Mouse (Mus musculus): Measurements from ENCODE around the gene Abca4.

Abca4 gene

DNA sequence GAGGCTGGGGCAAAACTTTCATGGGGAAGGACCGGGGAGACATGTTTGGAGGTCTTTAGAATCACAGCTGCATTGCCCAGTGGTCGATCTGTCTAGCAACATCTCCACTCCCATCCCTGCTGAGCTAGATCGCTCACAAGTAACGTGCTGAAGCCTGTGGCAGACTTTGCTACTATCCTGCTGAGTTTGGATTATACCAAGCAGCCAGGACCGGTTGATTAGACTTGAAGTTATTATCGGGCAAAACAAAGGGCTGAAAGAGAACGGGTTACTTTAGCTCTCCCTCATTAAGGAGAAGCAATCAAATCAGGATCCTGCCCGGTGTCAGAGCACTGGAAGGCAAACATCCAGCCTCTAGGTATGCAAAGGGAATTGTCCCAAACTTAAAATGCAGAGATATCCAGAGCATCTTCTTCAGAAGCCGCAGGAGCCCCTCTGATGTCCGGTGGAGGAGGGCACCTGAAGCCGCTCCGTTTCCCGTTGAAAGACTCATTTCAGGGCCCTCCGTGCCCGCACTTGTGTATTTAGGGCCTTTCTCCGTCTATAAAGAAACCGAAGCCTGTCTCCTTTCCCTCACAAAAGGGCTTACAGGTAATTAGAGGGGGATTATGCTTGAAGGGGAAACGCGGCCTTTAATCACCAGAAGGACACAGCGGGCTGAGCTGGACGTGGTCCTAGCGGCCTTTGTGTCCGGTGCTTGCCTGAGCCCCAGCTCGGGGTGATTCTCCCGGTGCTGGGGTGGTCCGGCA is at the start of gene Abca4:
TSS of gene Abca4 (plus strand) at position 645 of the 749 bp plus-strand sequence.
- DNase-seq = no peak

DNA sequence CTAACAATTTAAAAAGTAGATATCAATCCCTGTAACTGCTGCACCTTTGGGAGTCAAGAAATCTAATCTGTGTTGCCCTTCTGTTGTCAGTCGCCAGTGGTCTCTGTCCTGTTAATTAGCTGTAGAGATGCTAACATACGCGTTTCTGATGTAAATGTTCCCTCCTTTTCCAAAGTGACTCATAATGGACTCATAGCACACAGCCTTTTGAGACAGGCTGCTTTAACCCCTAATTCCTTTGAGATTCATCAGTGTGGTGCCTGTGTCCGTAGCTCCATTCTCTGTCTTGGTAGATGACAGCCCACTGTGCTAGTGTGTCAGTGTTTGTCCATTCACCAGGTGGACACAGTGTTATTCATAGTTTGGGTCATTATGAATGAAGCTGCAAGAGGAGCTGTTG is 49.1 kb upstream of the Abca4 start:
- DNase-seq = no peak

DNA sequence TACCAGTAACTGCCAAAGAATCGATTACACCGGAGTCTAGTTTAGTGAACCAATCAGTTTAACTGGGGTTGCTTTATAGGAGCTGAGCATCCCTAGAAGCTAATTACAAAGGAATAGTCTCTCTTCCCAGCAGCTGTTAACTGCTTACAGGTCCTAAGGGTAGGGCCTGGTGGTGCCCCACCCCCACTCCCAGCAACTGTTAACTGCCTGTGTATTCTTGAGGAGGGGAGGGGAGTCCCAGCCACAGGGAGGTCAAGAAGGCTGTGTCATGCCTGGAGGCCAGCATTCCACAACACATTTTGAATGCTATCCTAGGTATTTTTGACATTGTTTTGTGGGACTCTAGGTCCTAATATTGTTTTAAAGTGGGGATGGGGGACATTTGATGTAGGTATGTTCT is 44.3 kb upstream of the Abca4 start:
- DNase-seq = no peak

DNA sequence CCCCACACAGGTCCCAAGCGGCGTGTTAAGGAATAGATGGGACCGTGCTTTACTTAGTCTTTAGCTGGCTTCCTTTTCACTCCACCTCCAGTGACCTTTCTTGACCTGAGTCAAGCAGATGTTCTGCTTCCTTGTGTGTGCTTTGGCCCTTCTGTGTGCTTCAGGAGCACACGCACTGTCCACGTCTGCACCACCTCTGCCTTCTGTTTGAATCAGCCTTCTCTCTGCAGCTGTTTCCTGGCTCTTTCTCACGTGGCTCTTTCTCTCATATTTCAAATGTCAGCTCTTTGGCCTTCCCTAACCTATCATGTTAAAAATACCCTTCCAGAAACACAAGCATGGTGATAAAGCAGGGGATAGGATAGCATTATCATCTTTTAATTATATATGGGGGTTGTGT is 42.7 kb upstream of the Abca4 start:
- DNase-seq = no peak

DNA sequence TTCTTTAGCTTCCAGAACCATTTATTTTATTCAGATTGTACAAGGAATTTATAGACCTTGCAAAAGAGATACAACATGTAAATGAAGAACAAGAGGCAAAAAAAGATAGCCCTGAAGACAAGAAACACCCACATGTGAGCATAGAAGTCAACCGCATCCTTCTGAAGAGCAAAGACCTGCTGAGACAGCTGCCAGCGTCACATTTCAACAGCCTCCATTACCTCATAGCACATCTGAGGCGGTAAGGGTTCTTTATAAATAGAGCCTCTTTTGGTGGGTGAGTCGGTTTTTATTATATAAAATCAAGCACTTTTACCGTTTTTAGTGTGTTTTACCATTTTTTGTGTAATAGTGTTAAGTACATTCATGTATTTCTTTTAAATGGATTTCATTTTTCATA is 34.4 kb upstream of the Abca4 start:
- no peak for DNase-seq

DNA sequence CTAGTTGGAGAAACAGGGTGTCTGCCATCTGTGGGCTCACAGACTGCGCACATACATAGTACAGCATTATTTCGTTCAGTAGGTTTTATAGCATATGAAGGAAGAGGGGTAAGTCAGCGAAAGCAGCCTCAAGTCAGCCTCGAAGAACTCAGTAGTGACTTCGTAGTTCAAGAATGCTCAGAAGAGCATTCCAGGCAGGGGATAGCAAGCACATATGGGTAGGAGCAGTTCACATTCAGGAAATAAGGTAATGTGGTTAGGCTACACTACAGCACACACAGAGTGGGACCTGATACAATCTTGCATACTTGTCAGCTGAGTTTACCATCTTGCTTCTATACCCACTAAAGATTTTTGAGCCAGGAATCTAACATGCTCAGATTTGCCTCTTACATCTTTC is 34.0 kb upstream of the Abca4 start:
- DNase-seq = no peak

DNA sequence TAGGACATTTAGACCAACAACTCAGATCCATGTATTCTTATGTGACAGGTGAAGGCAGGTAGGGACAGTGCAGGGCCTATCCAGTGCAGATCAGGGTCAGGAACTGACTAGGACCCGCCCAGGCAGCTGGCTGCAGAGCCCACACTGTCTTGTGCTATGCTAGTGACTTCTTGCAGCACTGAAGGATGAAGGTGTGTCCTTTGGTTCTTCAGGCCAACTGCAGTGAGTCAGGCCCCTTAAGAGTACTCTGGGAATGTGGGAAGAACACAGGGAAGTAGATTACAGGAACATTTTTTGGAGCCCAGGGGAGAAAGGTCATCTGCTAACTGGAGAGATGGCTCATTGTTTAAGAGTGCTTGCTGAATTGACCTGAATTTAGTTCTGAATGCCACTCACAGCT is 31.8 kb upstream of the Abca4 start:
- DNase-seq = peak; percentile 55

DNA sequence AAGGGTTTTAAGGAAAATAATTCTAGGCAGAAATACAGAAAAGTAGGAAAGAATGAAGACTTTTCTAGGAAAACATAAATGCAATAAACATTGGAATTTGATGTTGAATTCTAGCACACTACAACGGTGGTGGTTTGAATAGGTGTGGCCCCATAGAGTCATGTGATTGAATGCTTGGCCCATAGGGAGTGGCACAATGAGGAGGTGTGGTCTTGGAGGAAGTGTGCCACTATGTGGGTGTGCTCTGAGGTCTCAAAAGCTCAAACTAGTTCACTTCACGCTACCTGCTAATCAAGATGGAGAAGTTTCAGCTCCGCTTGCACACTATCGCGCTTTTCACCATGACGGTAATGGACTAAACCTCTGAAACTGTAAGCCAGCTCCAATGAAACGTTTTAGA is 25.8 kb upstream of the Abca4 start:
- no peak for DNase-seq

DNA sequence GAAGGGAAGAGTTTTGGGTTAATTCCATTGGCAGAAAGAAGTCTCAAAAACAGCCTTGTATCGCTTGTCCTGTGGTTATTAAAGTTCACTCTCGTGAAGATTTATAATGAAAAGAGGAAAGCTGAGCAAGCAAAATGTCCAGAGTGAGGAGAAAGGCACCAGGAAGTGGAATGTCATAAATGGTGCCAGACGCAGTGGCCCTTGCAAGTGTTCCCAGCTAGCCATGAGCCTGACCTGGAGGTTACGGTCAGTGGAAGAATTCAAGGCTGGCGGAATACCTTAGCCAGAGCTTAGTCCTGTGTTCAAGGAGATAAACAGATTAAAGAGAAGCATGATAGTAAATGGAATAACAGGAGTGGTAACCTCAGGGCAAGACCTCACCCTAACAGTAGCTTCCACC is 25.1 kb upstream of the Abca4 start:
- DNase-seq = no peak

DNA sequence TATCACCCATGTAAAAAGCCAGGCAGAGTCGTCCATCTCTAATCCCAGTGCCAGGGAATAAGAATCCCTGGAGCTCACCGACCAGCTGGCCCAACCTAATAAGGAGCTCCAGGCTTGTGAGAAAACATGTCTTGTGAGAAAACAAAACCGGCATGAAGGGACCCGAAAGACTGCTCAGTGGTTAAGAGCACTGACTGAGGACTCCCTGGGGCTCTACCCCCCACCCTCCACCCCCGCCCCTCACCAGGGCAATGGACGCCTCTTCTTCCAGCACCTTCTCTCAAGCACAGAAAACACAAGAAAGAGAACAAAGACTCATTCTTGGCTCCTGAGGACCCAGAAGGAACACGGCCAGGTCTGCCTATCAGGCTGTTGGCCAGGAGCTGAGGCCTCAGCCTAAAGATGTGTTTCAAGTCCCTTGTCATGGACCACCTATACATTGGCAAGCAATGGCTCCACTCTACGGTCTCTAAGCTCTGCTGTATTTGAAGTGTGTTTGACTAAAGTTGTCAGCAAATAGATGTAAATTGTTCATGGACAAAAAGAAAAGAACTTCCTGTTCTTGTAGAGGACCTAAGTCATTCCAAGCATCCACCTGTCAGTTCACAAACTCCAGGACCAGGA is 23.1 kb upstream of the Abca4 start:
- no peak for DNase-seq

DNA sequence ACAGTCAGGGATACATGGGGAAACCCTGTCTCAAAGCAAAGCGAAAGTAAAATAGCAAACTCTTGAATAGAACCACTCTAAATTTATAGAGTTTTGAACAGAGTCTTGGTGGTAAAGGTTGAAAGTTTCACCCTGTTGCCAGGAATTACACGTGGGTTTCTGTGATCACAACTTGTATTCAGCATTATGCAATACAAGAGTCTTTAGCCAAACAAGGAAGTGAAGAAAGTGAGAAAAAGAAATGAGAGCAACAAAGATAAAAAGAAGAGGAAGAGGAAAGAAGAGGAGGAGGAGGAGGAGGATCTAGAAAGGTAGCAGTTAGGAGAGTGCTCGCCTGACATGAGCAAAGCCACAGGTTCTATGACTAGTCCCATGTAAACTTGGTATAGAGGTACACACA is 21.9 kb upstream of the Abca4 start:
- no peak for DNase-seq

DNA sequence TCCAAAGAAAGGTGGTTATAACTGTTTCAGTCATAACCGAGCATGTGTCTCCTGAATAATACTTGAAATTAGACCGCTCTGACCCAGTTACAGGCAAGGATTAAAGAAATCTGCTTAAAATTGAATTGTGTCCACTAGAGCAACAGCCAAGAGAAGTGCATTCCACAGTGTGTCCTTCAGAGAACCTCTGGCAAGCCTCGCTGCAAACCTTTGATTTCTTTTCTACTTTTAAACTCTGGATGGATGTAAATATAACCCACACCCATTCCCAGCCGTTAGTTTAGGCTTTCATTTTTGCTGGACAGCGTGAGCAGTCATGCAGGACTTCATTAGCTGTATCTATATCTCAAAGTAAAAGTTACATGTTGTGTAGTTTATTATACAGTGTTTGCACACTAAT is 17.6 kb upstream of the Abca4 start:
- DNase-seq = no peak

DNA sequence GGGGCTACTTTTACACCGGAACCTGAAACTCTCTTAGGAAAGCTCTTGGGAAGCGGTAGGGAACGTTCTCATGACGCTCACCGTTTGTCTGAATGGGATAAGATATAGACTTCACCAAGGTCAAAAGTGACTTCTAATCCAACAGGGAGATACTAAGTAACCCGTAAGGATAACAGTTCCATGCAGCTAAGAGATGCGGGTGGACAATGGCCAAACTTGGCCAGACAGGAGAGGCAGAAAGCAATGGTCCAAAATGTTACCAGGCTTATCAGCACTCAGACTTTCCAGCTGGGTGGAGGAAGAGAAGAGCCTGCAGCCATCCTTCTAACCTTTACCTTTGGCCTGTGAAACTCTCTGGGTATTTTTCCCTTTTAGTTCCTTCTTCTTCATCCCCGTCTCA is 16.5 kb upstream of the Abca4 start:
- DNase-seq = no peak

DNA sequence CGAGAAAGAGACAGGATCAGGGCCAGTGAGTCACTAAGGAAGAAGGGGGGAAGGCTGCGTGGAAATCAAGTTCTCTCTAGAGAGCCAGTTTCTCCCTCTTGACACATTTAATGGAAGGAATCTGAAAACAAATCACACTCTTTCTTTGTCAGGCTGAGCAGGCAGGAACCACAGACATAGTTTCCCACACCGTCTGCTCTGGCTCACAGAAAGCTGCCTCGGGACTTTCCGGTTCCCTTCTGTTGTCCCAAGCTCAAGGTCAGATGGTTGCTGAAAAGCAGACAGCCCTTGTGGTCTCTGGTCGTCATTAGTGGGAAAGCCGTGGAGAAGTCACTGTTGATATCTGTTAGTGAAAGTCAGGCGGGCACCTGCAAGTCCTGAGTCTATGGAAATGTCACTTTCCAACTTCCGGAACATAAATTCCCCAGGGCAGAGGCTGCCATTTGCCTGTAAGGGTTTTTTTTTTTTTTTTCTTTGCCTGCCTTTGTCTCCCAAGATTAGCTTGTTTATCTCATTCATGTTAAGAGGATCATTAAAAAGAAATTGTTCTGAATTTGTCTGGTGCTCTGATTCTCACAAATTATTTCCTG is 10.9 kb upstream of the Abca4 start:
- no peak for DNase-seq

DNA sequence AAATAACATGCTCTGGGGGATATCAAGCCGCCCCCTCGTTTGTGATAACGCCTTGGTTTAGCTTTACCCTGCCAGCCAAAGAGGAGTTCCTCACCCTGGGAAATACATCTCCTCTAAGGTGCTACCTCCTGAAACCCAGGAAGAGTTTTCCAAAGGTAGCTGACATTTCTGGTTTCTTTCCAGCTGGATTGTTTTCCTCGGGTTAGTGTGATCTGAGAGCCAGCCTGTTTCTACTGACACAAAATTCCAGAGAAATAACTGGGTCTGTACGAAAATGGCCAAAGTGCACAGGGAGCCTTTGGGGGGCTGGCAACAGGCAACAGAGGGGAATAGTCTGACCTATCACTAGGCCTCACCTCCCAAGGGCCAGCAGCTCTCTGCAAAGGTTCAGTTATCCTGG is 10.0 kb upstream of the Abca4 start:
- DNase-seq = no peak

DNA sequence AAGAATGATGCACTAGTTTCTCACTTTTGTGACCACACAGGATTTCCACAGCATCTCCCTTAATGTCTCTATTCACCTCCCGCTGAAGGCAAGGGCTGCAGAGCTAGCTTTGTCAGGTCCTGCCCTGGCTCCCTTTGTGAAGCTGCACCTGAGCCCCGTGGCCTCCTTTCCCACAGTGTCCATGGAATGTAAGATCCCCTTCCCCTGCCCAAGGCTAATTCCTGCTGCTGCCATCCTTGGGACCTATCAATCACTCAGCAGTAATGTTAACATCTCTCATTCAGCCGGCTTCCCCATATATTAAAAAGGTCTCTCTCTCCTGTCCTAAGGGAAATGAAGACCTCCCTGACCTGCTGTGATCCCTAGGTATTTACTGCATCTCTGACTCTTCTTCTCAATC is 9.2 kb upstream of the Abca4 start:
- no peak for DNase-seq

DNA sequence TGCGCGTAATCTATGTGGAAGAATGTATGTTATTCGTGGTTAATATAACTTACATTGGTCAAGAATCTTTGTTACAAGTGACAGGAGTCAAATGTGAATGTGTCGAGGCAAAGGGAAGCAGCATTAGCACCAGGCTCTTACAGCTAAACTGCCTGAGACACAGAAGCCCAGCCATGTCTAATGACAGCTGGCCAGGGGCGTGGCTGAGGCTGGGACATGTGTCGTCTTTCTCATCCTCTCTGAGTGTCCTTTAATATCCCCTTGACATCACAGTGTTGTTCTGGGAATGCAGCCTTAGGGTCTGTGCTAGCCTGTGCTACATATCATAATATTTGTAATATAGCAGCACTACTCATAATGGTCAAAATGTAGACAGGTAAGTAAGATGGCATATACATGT is 3.7 kb upstream of the Abca4 start:
- no peak for DNase-seq

DNA sequence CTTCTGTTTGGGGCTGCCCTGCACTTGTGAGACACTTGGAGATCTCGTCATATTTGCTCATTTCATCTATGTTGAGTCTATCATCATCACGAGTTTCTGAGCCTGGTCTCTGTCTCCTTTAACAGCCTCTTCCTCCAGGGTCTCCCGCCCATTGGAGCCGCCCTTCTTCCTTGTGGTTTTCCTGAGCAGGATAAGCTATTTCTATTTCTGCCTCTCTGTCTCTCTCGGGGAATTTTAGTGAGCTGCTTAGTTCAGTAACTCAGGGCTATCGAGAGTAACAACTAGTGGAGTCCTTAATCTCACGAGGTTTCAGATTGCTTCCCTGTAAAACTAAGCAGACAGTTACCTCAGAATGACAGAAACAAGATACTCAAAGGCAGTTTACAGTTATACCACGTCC is 1.1 kb upstream of the Abca4 start:
- no peak for DNase-seq

DNA sequence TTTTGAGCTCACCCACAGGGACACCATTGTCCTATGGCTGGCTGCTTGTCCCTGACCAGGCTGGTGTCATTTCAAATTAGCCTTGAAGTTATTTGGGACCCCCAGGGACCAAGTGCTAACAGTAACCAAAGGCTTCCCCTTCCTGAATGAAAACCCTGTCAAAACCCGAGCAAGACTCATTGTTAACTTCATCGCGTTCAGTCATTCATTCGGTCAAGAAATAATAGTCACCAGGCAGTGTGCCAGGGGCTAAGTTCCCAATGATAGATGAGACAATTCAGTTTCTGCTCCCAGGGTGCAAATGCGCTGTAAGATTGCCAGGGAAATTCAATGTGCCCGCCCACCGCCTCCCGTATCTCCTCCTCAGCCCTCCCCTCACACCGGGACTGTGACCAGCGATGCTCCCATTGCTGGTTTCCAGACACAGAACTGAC is 2.0 kb downstream of the Abca4 start:
- DNase-seq = peak; percentile 69

DNA sequence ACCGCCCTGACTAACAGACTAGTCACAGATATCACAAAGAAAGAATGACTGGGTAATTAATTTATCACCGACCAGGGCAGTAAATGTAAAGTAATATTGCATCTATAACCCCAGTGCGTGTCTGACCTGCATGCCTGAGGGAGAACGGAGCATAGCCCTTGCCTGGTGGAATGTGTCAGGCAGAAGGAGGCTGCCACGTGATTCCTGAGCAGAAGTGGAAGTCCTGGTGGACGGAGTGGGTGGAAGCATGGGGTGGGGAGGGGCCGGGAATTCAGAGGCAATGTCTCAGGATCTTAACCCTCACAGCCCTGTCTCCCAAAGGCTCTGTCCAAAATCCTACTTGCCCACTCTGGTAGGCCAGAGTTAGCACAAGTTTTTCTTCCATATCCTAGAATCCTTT is 3.2 kb downstream of the Abca4 start:
- DNase-seq = peak; percentile 64

DNA sequence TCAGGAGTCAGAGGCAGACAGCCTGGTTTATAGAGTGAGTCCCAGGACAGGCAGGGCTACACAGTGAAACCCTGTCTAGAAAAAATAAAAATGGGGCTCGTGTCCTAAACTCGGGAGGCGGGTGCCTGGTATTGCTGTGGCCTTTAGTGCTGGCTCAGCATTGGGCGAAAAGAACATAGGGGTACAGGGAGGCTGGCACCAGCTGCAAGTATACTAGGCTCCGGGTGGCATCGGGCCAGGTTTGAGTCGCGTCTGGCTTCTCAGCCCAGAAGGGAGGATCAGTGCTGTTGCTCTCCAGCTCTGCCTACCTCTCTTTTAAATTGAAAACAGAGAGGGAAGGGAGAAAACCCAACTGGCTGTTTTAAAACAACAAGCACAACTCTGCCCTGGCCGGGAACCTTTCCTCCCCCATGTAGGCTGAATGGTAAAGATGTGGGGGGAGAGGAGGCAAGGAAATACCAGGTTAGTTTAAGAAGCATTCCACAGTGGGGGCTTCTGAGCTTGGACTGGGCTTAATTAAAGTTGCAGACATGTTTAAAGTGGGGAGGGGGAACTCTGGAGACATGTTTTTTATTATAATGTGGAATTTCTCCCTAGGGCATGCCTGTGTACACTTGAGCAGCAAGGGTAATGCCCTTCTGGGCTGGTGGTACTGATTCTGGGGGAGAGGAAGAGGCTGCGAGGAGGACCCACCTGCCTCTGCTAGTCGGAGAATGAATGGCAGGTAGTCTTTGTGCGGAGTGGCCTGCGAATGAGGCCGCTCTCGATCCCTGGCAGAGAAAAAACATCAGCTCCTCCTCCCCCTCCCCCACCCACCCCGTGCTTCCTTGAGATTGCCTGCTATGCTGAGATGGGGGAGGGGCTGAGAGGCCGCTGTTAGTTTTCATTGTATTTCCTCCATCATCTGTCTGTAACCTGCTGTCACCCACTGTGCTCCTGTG is 3.9 kb downstream of the Abca4 start:
- peak; percentile 67 for DNase-seq

DNA sequence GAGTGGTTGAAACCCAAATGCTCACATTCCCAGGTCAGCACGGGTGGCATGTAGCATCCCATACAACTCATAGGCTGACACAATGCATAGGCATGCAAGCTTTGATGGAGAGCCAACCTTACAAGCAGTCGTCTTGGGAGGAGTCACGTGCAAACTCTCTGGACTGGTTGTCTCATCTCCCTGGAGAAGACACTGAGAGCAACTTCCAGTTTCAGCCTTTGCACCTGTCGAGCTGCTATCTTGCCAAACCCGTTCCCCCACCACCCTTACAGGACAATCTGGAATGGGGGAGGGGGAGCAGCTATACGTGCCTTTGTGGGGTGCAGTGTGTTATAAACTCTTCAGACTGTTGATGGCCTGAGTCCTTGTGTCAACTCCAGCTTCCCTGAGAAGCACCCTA is 4.9 kb downstream of the Abca4 start:
- no peak for DNase-seq

DNA sequence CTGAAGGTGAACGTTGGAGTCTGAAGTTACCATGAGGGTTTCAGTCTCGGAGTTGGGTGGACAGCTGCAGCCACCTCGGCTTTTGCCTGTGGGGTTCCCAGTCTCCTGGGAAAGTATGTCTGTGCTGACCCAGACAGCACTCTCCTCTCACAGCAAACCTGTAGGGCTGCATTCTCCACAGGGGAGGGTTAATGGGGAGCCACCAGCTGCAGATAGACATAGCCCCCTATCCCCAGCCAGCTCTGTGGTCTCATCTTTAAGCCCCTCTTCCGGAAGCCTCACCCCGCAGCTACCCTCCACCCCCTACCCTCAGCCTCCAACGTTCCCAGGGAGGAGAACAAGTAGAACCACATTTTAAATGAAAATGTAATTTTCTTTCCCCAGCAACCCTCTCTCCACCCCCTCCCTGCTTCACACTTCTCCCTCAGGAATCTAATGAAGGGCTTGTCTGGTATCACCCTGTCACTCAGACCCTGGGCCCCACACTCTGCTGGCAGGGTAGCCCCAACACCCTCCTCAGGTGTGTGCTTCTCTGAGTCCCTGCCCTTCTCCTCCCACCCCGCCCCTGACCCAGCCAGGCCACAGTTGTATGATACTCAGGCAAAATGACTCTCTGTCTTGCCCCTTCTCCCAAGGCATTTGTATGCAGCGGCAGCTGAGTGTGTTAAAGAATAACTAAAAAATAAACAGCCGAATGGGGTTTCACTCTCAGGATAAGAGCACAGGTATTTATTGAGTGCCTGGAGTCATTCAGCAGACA is 14.4 kb downstream of the Abca4 start:
- DNase-seq = peak; percentile 42

All from lung, postnatal 36 days (tissue).